Comparison of ENCODE assay signal across 13 mouse cellular contexts in the genomic region with DNA sequence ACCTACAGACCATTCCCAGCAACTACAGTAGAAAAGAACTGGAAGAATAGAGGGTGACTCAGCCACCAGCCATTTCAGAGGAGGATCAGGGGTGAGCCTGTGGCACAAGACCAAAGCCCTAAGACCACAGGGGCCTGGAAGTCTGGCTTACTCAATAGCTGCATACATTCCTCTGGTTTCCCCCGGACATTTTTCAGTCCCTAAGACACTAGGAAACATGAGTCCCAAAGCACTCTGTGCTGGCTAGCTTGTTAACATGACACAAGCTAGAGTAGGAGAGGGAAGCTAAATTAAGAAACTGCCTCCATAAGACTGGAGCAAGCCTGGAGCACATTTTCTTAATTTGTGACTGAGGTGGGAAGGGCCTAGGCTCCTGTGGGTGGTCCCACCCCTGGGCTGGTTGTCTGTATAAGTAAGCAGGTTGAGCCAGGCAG. TPM values are rescaled to one million over a fixed set of nuclear protein-coding genes. Genes with fewer than 3 reads are reported as not detected.
DNase-seq lines count a peak whose midpoint lies in the region; ATAC-seq and TF ChIP-seq lines count a peak whose summit lies in the region.
"Had no signal": no experiment of that assay in that cellular context is flagged by ENCODE, and none has a peak within 500 bp of the region (broad histone marks: within the 10 kb centered on the region; RNA-seq: fewer than 3 reads in every experiment).

No protein-coding gene starts in this region.

- DNase-seq in adrenal gland, adult (ENCODE audit: inconsistent age in 2 of 2, low spot score in 1 of 2): peak; percentile 39 to 76
- no peak for DNase-seq in adrenal gland, postnatal 14 days
- no peak for DNase-seq in limb, embryonic 14.5 days (ENCODE audit: low spot score)
- no peak for DNase-seq in layer of hippocampus, adult 9-11 months
- DNase-seq: kidney, postnatal 14 days; liver; lung, postnatal 36 days had no signal

- H3K4me3 ChIP-seq in kidney, embryonic 16.5 days (ENCODE audit: low read length): no peak overlapping the region
- no peak overlapping the region for H3K4me3 ChIP-seq in kidney, embryonic 15.5 days (replicated peaks)
- no peak overlapping the region for H3K4me3 ChIP-seq in cortical plate, adult 2 months (ENCODE audit: insufficient read depth, low read length)
- H3K4me3 ChIP-seq in limb, embryonic 14.5 days (replicated peaks; ENCODE audit: low read length): no peak overlapping the region
- H3K4me3 ChIP-seq in intestine, embryonic 15.5 days (replicated peaks): no peak overlapping the region
- H3K4me3 ChIP-seq: midbrain, embryonic 15.5 days had no signal

- H3K27ac ChIP-seq in kidney, embryonic 16.5 days (ENCODE audit: low read length): no peak overlapping the region
- no peak overlapping the region for H3K27ac ChIP-seq in kidney, embryonic 15.5 days
- 0 out of 2 replicates have a peak overlapping the region, but pooled peaks have one; percentile 49 for H3K27ac ChIP-seq in cortical plate, adult 2 months (ENCODE audit: insufficient read depth, low read length)
- H3K27ac ChIP-seq in limb, embryonic 14.5 days (replicated peaks; ENCODE audit: low read depth, low read length): no peak overlapping the region
- no peak overlapping the region for H3K27ac ChIP-seq in intestine, embryonic 15.5 days
- H3K27ac ChIP-seq: hindbrain, embryonic 14.5 days; midbrain, embryonic 15.5 days had no signal

- no peak for TF ChIP-seq POLR2A in cortical plate, adult 2 months (IDR thresholded peaks at IDR 0.05; ENCODE audit: extremely low read depth, insufficient read depth, low read length)
- TF ChIP-seq POLR2A in limb, embryonic 14.5 days (IDR thresholded peaks at IDR 0.05; ENCODE audit: borderline replicate concordance, extremely low read depth, insufficient read depth, insufficient read length): no peak

- TF ChIP-seq CTCF in cortical plate, adult 2 months (IDR thresholded peaks at IDR 0.05; ENCODE audit: extremely low read depth, insufficient read depth, low read length): no peak

- no peaks in the 10 kb centered on the region for H3K27me3 ChIP-seq in kidney, embryonic 16.5 days (ENCODE audit: insufficient read depth, low read length)
- H3K27me3 ChIP-seq in kidney, embryonic 15.5 days: no peaks in the 10 kb centered on the region
- no peaks in the 10 kb centered on the region for H3K27me3 ChIP-seq in limb, embryonic 14.5 days (ENCODE audit: control insufficient read depth, insufficient read depth, low read length)
- no peaks in the 10 kb centered on the region for H3K27me3 ChIP-seq in intestine, embryonic 15.5 days (replicated peaks)
- H3K27me3 ChIP-seq: midbrain, embryonic 15.5 days had no signal

- 76% methylated on average over 1 of the region's 1 CpGs for WGBS in kidney, embryonic 16.5 days
- WGBS in kidney, embryonic 15.5 days: 63% methylated on average over 1 of the region's 1 CpGs
- 60% methylated on average over 1 of the region's 1 CpGs for WGBS in limb, embryonic 14.5 days
- WGBS in intestine, embryonic 15.5 days: 86% methylated on average over 1 of the region's 1 CpGs

- no peak for ATAC-seq in kidney, embryonic 16.5 days (ENCODE audit: low FRiP score, low TSS enrichment)
- no peak for ATAC-seq in kidney, embryonic 15.5 days (replicated peaks; ENCODE audit: low FRiP score)
- ATAC-seq in limb, embryonic 14.5 days (ENCODE audit: low FRiP score, low read depth): 0 out of 2 replicates have a peak, but pooled peaks have one; percentile 9
- ATAC-seq in intestine, embryonic 15.5 days: no peak
- ATAC-seq: midbrain, embryonic 15.5 days had no signal

- peaks cover 33% of the 10 kb centered on the region for H3K36me3 ChIP-seq in kidney, embryonic 16.5 days (ENCODE audit: insufficient read depth, low read length)
- H3K36me3 ChIP-seq in kidney, embryonic 15.5 days: peaks cover 87% of the 10 kb centered on the region
- H3K36me3 ChIP-seq in limb, embryonic 14.5 days (ENCODE audit: control insufficient read depth, insufficient read depth, low read length): peaks cover 68% of the 10 kb centered on the region
- H3K36me3 ChIP-seq in intestine, embryonic 15.5 days: peaks cover 21% of the 10 kb centered on the region
- H3K36me3 ChIP-seq: midbrain, embryonic 15.5 days had no signal

- no peak overlapping the region for H3K4me2 ChIP-seq in kidney, embryonic 16.5 days (replicated peaks; ENCODE audit: low read depth, low read length)
- H3K4me2 ChIP-seq in kidney, embryonic 15.5 days: no peak overlapping the region
- no peak overlapping the region for H3K4me2 ChIP-seq in limb, embryonic 14.5 days (replicated peaks; ENCODE audit: low read depth, low read length, severe bottlenecking)
- no peak overlapping the region for H3K4me2 ChIP-seq in intestine, embryonic 15.5 days (replicated peaks)
- H3K4me2 ChIP-seq: hindbrain, embryonic 14.5 days; midbrain, embryonic 15.5 days had no signal

- H3K9me3 ChIP-seq in kidney, embryonic 16.5 days (ENCODE audit: low read length): no peaks in the 10 kb centered on the region
- no peaks in the 10 kb centered on the region for H3K9me3 ChIP-seq in kidney, embryonic 15.5 days (replicated peaks)
- no peaks in the 10 kb centered on the region for H3K9me3 ChIP-seq in limb, embryonic 14.5 days (ENCODE audit: control insufficient read depth, low read length)
- H3K9me3 ChIP-seq in intestine, embryonic 15.5 days: no peaks in the 10 kb centered on the region
- H3K9me3 ChIP-seq: midbrain, embryonic 15.5 days had no signal

- H3K9ac ChIP-seq in kidney, embryonic 16.5 days (replicated peaks; ENCODE audit: low read length): 0 out of 2 replicates have a peak overlapping the region, but pooled peaks have one; percentile 9
- no peak overlapping the region for H3K9ac ChIP-seq in kidney, embryonic 15.5 days
- no peak overlapping the region for H3K9ac ChIP-seq in limb, embryonic 14.5 days (ENCODE audit: low read depth, low read length, severe bottlenecking)
- H3K9ac ChIP-seq in intestine, embryonic 15.5 days: no peak overlapping the region
- H3K9ac ChIP-seq: hindbrain, embryonic 14.5 days; midbrain, embryonic 15.5 days had no signal

- no peaks in the 10 kb centered on the region for H3K4me1 ChIP-seq in kidney, embryonic 16.5 days (ENCODE audit: insufficient read depth, low read length)
- 0 out of 2 replicates have a peak, but pooled peaks cover 5% of the 10 kb centered on the region for H3K4me1 ChIP-seq in kidney, embryonic 15.5 days
- H3K4me1 ChIP-seq in cortical plate, adult 2 months (ENCODE audit: control insufficient read depth, insufficient read depth, low read length): peaks cover 8% of the 10 kb centered on the region; the same call in 1 of the 2 replicates
- peaks cover 21% of the 10 kb centered on the region for H3K4me1 ChIP-seq in limb, embryonic 14.5 days (ENCODE audit: control insufficient read depth, insufficient read depth, low read length)
- H3K4me1 ChIP-seq in intestine, embryonic 15.5 days (replicated peaks): peaks cover 11% of the 10 kb centered on the region; the same call in 1 of the 2 replicates
- H3K4me1 ChIP-seq: midbrain, embryonic 15.5 days had no signal

RNA-seq across cellular contexts. Expression of a gene that starts 9.0 kb away (rescaled TPM):
- total RNA-seq in adrenal gland, postnatal 14 days (2021): 44.1 and 44.2 TPM in 2 replicates
- 45.7 and 49.8 TPM in 2 replicates for polyA plus RNA-seq in kidney, embryonic 16.5 days (2015; fragmentation: Nextera tagmentation; extraction: Ambion mirVana)
- polyA plus RNA-seq in kidney, embryonic 15.5 days (2015; fragmentation: Nextera tagmentation; extraction: Ambion mirVana): 40.3 and 47.7 TPM in 2 replicates
- polyA plus RNA-seq in cortical plate, adult 2 months (2012; rRNA removed): 60.2 and 62.8 TPM in 2 replicates
- polyA plus RNA-seq in limb, embryonic 14.5 days (2012; rRNA removed): 117 and 140 TPM in 2 replicates
- polyA plus RNA-seq in limb, embryonic 14.5 days (2014; fragmentation: Nextera tagmentation; extraction: Ambion mirVana): 50.6 and 64.7 TPM in 2 replicates
- polyA plus RNA-seq in intestine, embryonic 15.5 days (2015; fragmentation: Nextera tagmentation; extraction: Ambion mirVana): 28.6 and 29.6 TPM in 2 replicates

RNA-seq across cellular contexts. Expression of a gene that starts 20.5 kb away (rescaled TPM):
- total RNA-seq in adrenal gland, postnatal 14 days (2021): 3.7 and 4.8 TPM in 2 replicates
- 0.64 and 0.67 TPM in 2 replicates for polyA plus RNA-seq in kidney, embryonic 16.5 days (2015; fragmentation: Nextera tagmentation; extraction: Ambion mirVana)
- polyA plus RNA-seq in kidney, embryonic 15.5 days (2015; fragmentation: Nextera tagmentation; extraction: Ambion mirVana): 0.60 and 0.71 TPM in 2 replicates
- 68.4 and 70.5 TPM in 2 replicates for polyA plus RNA-seq in cortical plate, adult 2 months (2012; rRNA removed)
- 4.3 and 5.8 TPM in 2 replicates for polyA plus RNA-seq in limb, embryonic 14.5 days (2012; rRNA removed)
- 1.4 and 2.0 TPM in 2 replicates for polyA plus RNA-seq in limb, embryonic 14.5 days (2014; fragmentation: Nextera tagmentation; extraction: Ambion mirVana)
- 0.46 and 0.69 TPM in 2 replicates for polyA plus RNA-seq in intestine, embryonic 15.5 days (2015; fragmentation: Nextera tagmentation; extraction: Ambion mirVana)

RNA-seq across cellular contexts. Expression of a gene that starts 23.4 kb away (rescaled TPM):
- total RNA-seq in adrenal gland, postnatal 14 days (2021): 0.41 and 0.44 TPM in 2 replicates
- 0.37 and 0.64 TPM in 2 replicates for polyA plus RNA-seq in kidney, embryonic 16.5 days (2015; fragmentation: Nextera tagmentation; extraction: Ambion mirVana)
- polyA plus RNA-seq in kidney, embryonic 15.5 days (2015; fragmentation: Nextera tagmentation; extraction: Ambion mirVana): 0.42 and 0.85 TPM in 2 replicates
- 127 and 136 TPM in 2 replicates for polyA plus RNA-seq in cortical plate, adult 2 months (2012; rRNA removed)
- 20.8 and 24.2 TPM in 2 replicates for polyA plus RNA-seq in limb, embryonic 14.5 days (2012; rRNA removed)
- polyA plus RNA-seq in limb, embryonic 14.5 days (2014; fragmentation: Nextera tagmentation; extraction: Ambion mirVana): 10.1 and 10.3 TPM in 2 replicates
- polyA plus RNA-seq in intestine, embryonic 15.5 days (2015; fragmentation: Nextera tagmentation; extraction: Ambion mirVana): 0.64 and 0.77 TPM in 2 replicates

RNA-seq across cellular contexts. Expression of a gene that starts 25.9 kb away (rescaled TPM):
- 135 and 137 TPM in 2 replicates for total RNA-seq in adrenal gland, postnatal 14 days (2021)
- 132 and 139 TPM in 2 replicates for polyA plus RNA-seq in kidney, embryonic 16.5 days (2015; fragmentation: Nextera tagmentation; extraction: Ambion mirVana)
- polyA plus RNA-seq in kidney, embryonic 15.5 days (2015; fragmentation: Nextera tagmentation; extraction: Ambion mirVana): 103 and 113 TPM in 2 replicates
- 91.5 and 92.5 TPM in 2 replicates for polyA plus RNA-seq in cortical plate, adult 2 months (2012; rRNA removed)
- 92.5 and 136 TPM in 2 replicates for polyA plus RNA-seq in limb, embryonic 14.5 days (2012; rRNA removed)
- 134 and 142 TPM in 2 replicates for polyA plus RNA-seq in limb, embryonic 14.5 days (2014; fragmentation: Nextera tagmentation; extraction: Ambion mirVana)
- polyA plus RNA-seq in intestine, embryonic 15.5 days (2015; fragmentation: Nextera tagmentation; extraction: Ambion mirVana): 86.8 and 111 TPM in 2 replicates

RNA-seq across cellular contexts. Expression of a gene that starts 26.0 kb away (rescaled TPM):
- 73.9 and 74.6 TPM in 2 replicates for total RNA-seq in adrenal gland, postnatal 14 days (2021)
- polyA plus RNA-seq in kidney, embryonic 16.5 days (2015; fragmentation: Nextera tagmentation; extraction: Ambion mirVana): 109 TPM in 2 replicates
- polyA plus RNA-seq in kidney, embryonic 15.5 days (2015; fragmentation: Nextera tagmentation; extraction: Ambion mirVana): 104 TPM in 2 replicates
- 45.4 and 47.2 TPM in 2 replicates for polyA plus RNA-seq in cortical plate, adult 2 months (2012; rRNA removed)
- 112 and 120 TPM in 2 replicates for polyA plus RNA-seq in limb, embryonic 14.5 days (2012; rRNA removed)
- polyA plus RNA-seq in limb, embryonic 14.5 days (2014; fragmentation: Nextera tagmentation; extraction: Ambion mirVana): 87.5 and 98.4 TPM in 2 replicates
- 75.3 and 75.8 TPM in 2 replicates for polyA plus RNA-seq in intestine, embryonic 15.5 days (2015; fragmentation: Nextera tagmentation; extraction: Ambion mirVana)

Comparison
In these comparisons a context has a peak if more than half of its experiments do, and no peak if none do; other contexts are left out.
1. DNase-seq: peak in adrenal gland, adult (2 of 2); none in adrenal gland, postnatal 14 days (single experiment), limb, embryonic 14.5 days (single experiment) and layer of hippocampus, adult 9-11 months (single experiment).
2. RNA of a gene that starts 20.5 kb away (polyA plus RNA-seq): 68.4 to 70.5 TPM in cortical plate, adult 2 months; 1.4 to 5.8 TPM in limb, embryonic 14.5 days, 0.64 to 0.67 TPM in kidney, embryonic 16.5 days, 0.60 to 0.71 TPM in kidney, embryonic 15.5 days and 0.46 to 0.69 TPM in intestine, embryonic 15.5 days; every median in the first group is over 10 times any median in the second.